Mouse (Mus musculus) limb, embryonic 15.5 days (tissue): ENCODE data around the gene Cdh23. TPM values are rescaled to one million over a fixed set of nuclear protein-coding genes. Genes with fewer than 3 reads are reported as not detected.

Experiments used
- ATAC-seq: fragments of 200-750 bp; cut with Nextera tagmentation; 2 replicates; pipeline ENCODE4 v1.8.0; 2017; ENCODE audit warnings: low read depth, moderate TSS enrichment; ENCODE audit not compliant: insufficient number of reproducible peaks, low FRiP score, low TSS enrichment
- H3K27ac ChIP-seq: fragments of 300-500 bp; sonication (generic); 2 replicates; pipeline ENCODE4 v1.5.1; 2015; ENCODE audit warnings: moderate library complexity, mild to moderate bottlenecking, inconsistent platforms
- H3K27me3 ChIP-seq: fragments of 300-500 bp; sonication (generic); 2 replicates; pipeline ENCODE4 v1.6.1; 2015; ENCODE audit warnings: inconsistent platforms
- H3K36me3 ChIP-seq: fragments of 300-500 bp; sonication (generic); 2 replicates; pipeline ENCODE4 v1.6.1; 2015; ENCODE audit warnings: inconsistent platforms
- H3K4me1 ChIP-seq: fragments of 300-500 bp; sonication (generic); 2 replicates; pipeline ENCODE4 v1.6.1; 2015; ENCODE audit warnings: inconsistent platforms
- H3K4me2 ChIP-seq: fragments of 300-500 bp; sonication (generic); 2 replicates; pipeline ENCODE4 v1.6.1; 2015; ENCODE audit warnings: mild to moderate bottlenecking, inconsistent platforms
- H3K4me3 ChIP-seq: fragments of 300-500 bp; sonication (generic); 2 replicates; pipeline ENCODE4 v1.5.1; 2015; ENCODE audit warnings: mild to moderate bottlenecking, inconsistent platforms
- H3K9ac ChIP-seq: fragments of 300-500 bp; sonication (generic); 2 replicates; pipeline ENCODE4 v1.6.1; 2015; ENCODE audit warnings: inconsistent platforms
- H3K9me3 ChIP-seq: fragments of 300-500 bp; sonication (generic); 2 replicates; pipeline ENCODE4 v1.6.1; 2016; ENCODE audit warnings: inconsistent platforms
- WGBS: fragments of 180-500 bp; shearing (Covaris S2); methylation state at CpG from one replicate; pipeline ENCODE4 v1.1.7; 2015; 5-methylcytosine and 5-hydroxymethylcytosine counted together
- polyA plus RNA-seq: library from polyadenylated mRNA; unstranded; fragments of >200 nt; fragmentation: Nextera tagmentation; extraction: Ambion mirVana; gene quantifications from 2 replicates; pipeline ENCODE4 v1.2.1, GENCODE M21; 2015

Gene Cdh23
- polyA plus RNA-seq, 1 experiment from 2014 or later = 1.6 TPM

- ATAC-seq = no peak
- Histone ChIP-seq H3K27ac (peak overlapping the region; percentile 17; the same call in 1 of the 2 replicates), H3K4me3 (no peak overlapping the region), H3K4me2 (no peak overlapping the region), H3K9ac (no peak overlapping the region), H3K9me3 (no peaks in the 10 kb centered on the region), H3K27me3 (no peaks in the 10 kb centered on the region), H3K36me3 (no peaks in the 10 kb centered on the region), H3K4me1 (peaks cover 22% of the 10 kb centered on the region)
- 65% methylated on average over 10 of the region's 10 CpGs for WGBS
Observed at GRCm38 (mm10) chr10:60381142-60381925, 315.0 kb downstream of the Cdh23 start.

DNA sequence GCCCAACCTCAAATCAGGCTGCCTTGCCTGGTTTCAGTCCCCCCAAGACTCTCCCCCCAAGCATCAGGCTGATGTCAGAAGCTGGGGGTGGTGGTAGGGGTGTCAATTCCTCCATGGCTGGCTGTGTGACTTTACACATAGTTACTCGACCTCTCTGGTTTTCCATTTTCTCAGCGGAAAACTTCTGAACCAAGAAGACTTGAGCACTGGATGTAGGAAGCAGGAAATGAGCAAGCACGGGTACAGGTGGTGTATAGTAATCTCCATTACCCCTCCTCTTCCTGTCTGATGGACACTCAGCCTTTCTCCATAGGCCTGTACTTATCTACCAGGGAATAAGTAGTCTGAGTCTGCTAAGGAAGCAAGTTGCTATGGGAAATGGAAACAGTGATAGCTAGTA lies 316.1 kb downstream of the Cdh23 start:
- no peaks in the 10 kb centered on the region for H3K36me3 ChIP-seq
- ATAC-seq = no peak
- H3K4me1 ChIP-seq = peaks cover 22% of the 10 kb centered on the region
- H3K4me3 ChIP-seq = no peak overlapping the region
- WGBS = 56% methylated on average over 3 of the region's 3 CpGs
- no peaks in the 10 kb centered on the region for H3K9me3 ChIP-seq
- no peak overlapping the region for H3K27ac ChIP-seq
- no peaks in the 10 kb centered on the region for H3K27me3 ChIP-seq
- no peak overlapping the region for H3K9ac ChIP-seq
- H3K4me2 ChIP-seq = no peak overlapping the region

- Histone ChIP-seq H3K27me3 (no peaks in the 10 kb centered on the region), H3K4me2 (no peak overlapping the region), H3K4me3 (no peak overlapping the region), H3K9me3 (no peaks in the 10 kb centered on the region), H3K9ac (no peak overlapping the region), H3K4me1 (peaks cover 22% of the 10 kb centered on the region), H3K27ac (peak overlapping the region; percentile 33), H3K36me3 (no peaks in the 10 kb centered on the region)
- 65% methylated on average over 9 of the region's 9 CpGs for whole genome bisulfite sequencing
- ATAC-seq = no peak
Observed at GRCm38 (mm10) chr10:60379419-60379957, 316.8 kb downstream of the Cdh23 start.

GRCm38 (mm10) chr10:60376704-60377103 lies 319.6 kb downstream of the Cdh23 start:
- no peak for ATAC-seq
- Histone ChIP-seq H3K9me3 (no peaks in the 10 kb centered on the region), H3K4me2 (no peak overlapping the region), H3K27me3 (no peaks in the 10 kb centered on the region), H3K36me3 (no peaks in the 10 kb centered on the region), H3K27ac (no peak overlapping the region), H3K4me1 (peaks cover 32% of the 10 kb centered on the region), H3K4me3 (no peak overlapping the region), H3K9ac (no peak overlapping the region)
- WGBS = 91% methylated on average over 16 of the region's 16 CpGs

DNA sequence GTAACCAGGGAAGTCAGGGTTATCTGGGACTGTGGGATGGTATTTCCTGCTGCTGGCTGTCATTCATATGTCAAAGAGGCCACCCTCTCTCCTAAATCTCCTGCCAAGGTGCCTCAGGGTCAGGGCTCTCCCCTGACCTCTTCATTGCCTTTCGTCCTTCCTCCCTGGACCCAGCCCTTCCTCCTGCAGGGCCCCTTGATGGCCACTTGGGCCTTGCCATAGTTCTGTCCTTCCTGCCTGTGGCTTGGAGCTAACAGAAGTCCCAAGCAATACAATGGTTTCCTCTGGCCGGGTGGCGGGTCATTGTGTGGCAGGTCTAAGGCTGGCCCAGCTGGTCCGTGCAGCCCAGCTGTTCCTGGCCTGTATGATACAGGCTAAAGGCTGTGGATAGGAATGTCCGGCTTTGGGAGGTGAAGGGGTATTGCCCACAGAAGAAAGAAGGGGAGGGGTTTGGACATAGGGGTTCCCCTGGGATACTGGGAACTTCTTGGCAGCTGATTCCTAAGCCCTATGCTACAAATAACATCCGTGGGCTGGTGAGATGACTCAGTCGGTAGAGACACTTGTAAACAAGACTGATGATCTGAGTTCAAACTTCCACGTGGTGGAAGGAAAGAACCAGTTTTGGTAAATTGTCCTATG lies 322.2 kb downstream of the Cdh23 start:
- H3K4me1 ChIP-seq = peaks cover 24% of the 10 kb centered on the region
- peak overlapping the region; percentile 22; the same call in 1 of the 2 replicates for H3K27ac ChIP-seq
- no peaks in the 10 kb centered on the region for H3K9me3 ChIP-seq
- WGBS = 47% methylated on average over 8 of the region's 8 CpGs
- no peaks in the 10 kb centered on the region for H3K27me3 ChIP-seq
- H3K36me3 ChIP-seq = no peaks in the 10 kb centered on the region
- no peak overlapping the region for H3K9ac ChIP-seq
- peak; percentile 52; the same call in 1 of the 2 replicates for ATAC-seq
- H3K4me2 ChIP-seq = no peak overlapping the region
- no peak overlapping the region for H3K4me3 ChIP-seq

DNA sequence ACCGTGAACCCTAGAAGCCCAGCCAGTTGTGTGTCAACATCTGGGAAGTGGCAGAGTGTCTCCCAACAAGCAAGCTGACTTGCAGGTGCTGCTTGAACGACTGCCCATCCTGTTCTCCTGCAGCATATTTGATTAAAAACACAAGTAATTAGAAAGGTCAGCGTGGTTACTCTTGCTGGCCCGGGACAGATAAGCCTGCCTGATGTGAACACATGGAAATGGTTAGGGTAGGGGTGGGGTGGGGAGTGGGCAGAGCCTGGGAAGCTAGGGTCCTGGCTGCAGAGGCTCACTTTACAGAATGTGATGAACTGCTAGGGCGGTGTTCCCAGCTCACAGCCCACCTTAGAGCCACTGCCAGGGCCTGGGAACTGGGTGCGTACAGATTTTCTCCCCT lies 322.8 kb downstream of the Cdh23 start:
- H3K9me3 ChIP-seq = no peaks in the 10 kb centered on the region
- H3K36me3 ChIP-seq = no peaks in the 10 kb centered on the region
- no peak for ATAC-seq
- no peak overlapping the region for H3K4me3 ChIP-seq
- H3K4me2 ChIP-seq = no peak overlapping the region
- H3K27me3 ChIP-seq = no peaks in the 10 kb centered on the region
- H3K27ac ChIP-seq = peak overlapping the region; percentile 22; the same call in 1 of the 2 replicates
- H3K4me1 ChIP-seq = peaks cover 24% of the 10 kb centered on the region
- WGBS = 22% methylated on average over 6 of the region's 6 CpGs
- H3K9ac ChIP-seq = no peak overlapping the region

- H3K36me3 ChIP-seq = no peaks in the 10 kb centered on the region
- no peaks in the 10 kb centered on the region for H3K9me3 ChIP-seq
- no peak overlapping the region for H3K9ac ChIP-seq
- no peak overlapping the region for H3K27ac ChIP-seq
- peaks cover 24% of the 10 kb centered on the region for H3K4me1 ChIP-seq
- no peaks in the 10 kb centered on the region for H3K27me3 ChIP-seq
- no peak for ATAC-seq
- no peak overlapping the region for H3K4me3 ChIP-seq
- H3K4me2 ChIP-seq = no peak overlapping the region
- 71% methylated on average over 5 of the region's 5 CpGs for WGBS
Observed at GRCm38 (mm10) chr10:60371596-60372386, 324.5 kb downstream of the Cdh23 start.

- WGBS = 59% methylated on average over 5 of the region's 5 CpGs
- Histone ChIP-seq H3K9me3 (no peaks in the 10 kb centered on the region), H3K9ac (no peak overlapping the region), H3K27ac (no peak overlapping the region), H3K4me1 (peaks cover 24% of the 10 kb centered on the region), H3K36me3 (no peaks in the 10 kb centered on the region), H3K4me3 (no peak overlapping the region), H3K27me3 (no peaks in the 10 kb centered on the region), H3K4me2 (no peak overlapping the region)
- ATAC-seq = no peak
Observed at GRCm38 (mm10) chr10:60370601-60371061, 325.7 kb downstream of the Cdh23 start.

DNA sequence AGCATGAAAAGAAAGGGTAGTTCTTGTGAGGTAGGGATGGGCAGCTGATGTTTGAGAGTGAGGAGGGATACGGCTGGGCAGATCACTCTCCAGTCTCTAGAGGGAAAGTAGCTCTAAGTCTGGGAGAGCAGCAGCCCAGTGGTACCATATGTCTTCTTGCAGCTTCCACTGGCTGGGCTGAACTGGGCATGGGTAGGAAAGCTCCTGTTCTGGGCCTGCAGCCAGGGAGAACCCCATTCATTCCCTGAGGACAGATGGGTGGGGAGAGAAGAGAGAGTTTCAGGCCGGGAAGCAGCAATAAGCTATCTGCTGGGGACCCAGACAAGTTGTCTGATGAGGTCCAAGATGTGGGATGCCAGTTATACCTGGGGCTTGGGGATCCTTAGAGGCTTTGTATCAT lies 326.2 kb downstream of the Cdh23 start:
- ATAC-seq = no peak
- WGBS = 61% methylated on average over 2 of the region's 2 CpGs
- Histone ChIP-seq H3K9me3 (no peaks in the 10 kb centered on the region), H3K36me3 (no peaks in the 10 kb centered on the region), H3K27ac (no peak overlapping the region), H3K4me1 (peaks cover 24% of the 10 kb centered on the region), H3K9ac (no peak overlapping the region), H3K27me3 (no peaks in the 10 kb centered on the region), H3K4me2 (no peak overlapping the region), H3K4me3 (no peak overlapping the region)

DNA sequence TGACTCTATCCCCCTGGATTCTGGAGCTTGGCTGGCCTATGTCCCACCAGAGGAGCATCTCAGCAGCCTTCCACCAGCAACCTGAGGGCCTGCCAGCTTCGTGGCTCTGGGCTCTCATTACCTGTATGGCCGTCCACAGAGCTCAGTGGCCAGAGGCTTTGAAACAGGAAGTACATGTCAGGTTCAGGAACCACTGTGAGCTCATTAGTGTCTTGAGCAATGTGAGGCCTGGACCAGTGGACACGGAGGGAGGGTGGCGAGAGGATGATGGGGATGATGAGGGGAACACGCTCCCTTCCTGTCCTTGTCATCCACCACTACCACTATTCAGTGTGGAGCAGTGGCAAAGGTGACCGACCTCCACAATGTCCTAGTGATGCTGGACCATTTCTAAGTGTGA lies 326.9 kb downstream of the Cdh23 start:
- H3K36me3 ChIP-seq = no peaks in the 10 kb centered on the region
- H3K9ac ChIP-seq = no peak overlapping the region
- no peak overlapping the region for H3K4me3 ChIP-seq
- no peaks in the 10 kb centered on the region for H3K27me3 ChIP-seq
- H3K4me2 ChIP-seq = no peak overlapping the region
- ATAC-seq = no peak
- H3K9me3 ChIP-seq = no peaks in the 10 kb centered on the region
- WGBS = 86% methylated on average over 6 of the region's 6 CpGs
- H3K27ac ChIP-seq = no peak overlapping the region
- H3K4me1 ChIP-seq = peaks cover 28% of the 10 kb centered on the region

DNA sequence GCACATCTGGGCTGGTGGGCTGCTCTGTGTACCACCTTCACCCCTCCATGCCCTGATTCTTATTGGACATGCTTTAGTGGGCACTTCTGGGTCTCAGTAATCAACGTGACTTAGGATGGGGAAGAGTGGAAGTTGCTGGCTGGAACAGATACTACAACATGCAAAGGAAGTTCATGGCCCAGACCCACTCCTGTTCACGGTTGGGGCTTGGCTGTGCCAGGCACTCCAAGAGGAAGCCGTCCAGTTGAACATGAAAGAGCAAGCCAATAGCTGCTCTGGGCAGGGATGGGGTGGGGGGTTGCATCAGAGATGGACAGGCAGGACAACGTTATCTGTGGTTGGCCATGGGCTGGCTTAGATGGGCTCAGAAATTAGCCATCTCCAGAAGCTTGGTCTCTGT lies 328.4 kb downstream of the Cdh23 start:
- 70% methylated on average over 4 of the region's 4 CpGs for WGBS
- H3K4me1 ChIP-seq = peaks cover 20% of the 10 kb centered on the region
- no peak overlapping the region for H3K9ac ChIP-seq
- no peak for ATAC-seq
- H3K36me3 ChIP-seq = no peaks in the 10 kb centered on the region
- no peak overlapping the region for H3K4me3 ChIP-seq
- H3K4me2 ChIP-seq = no peak overlapping the region
- H3K9me3 ChIP-seq = no peaks in the 10 kb centered on the region
- no peaks in the 10 kb centered on the region for H3K27me3 ChIP-seq
- H3K27ac ChIP-seq = no peak overlapping the region
